Mouse (Mus musculus) cortical plate, adult 2 months (tissue): ENCODE data around the gene Rfxank. TPM values are rescaled to one million over a fixed set of nuclear protein-coding genes. Genes with fewer than 3 reads are reported as not detected.

ENCODE experiments used
- H3K27ac ChIP-seq: fragments of 200-500 bp; 2 replicates; pipeline ENCODE4 v1.5.1; 2012; ENCODE audit warnings: low read length, control low read depth, inconsistent platforms; ENCODE audit not compliant: insufficient read depth
- H3K4me1 ChIP-seq: fragments of 200-500 bp; 2 replicates; pipeline ENCODE4 v1.6.1; 2011; ENCODE audit warnings: low read length; ENCODE audit not compliant: control insufficient read depth, insufficient read depth
- H3K4me3 ChIP-seq: fragments of 200-500 bp; 2 replicates; pipeline ENCODE4 v1.5.1; 2011; ENCODE audit warnings: mild to moderate bottlenecking, low read length, control low read depth; ENCODE audit not compliant: insufficient read depth
- CTCF ChIP-seq: fragments of 200-500 bp; IDR thresholded peaks from 2 replicates; pipeline ENCODE4 v1.5.1; 2011; ENCODE audit warnings: mild to moderate bottlenecking, control low read depth, low read length; ENCODE audit not compliant: insufficient read depth; ENCODE audit errors: extremely low read depth
- POLR2A ChIP-seq: fragments of 200-500 bp; IDR thresholded peaks from 2 replicates; pipeline ENCODE4 v1.6.1; 2011; ENCODE audit warnings: mild to moderate bottlenecking, low read length, control low read depth; ENCODE audit not compliant: insufficient read depth; ENCODE audit errors: extremely low read depth
- polyA plus RNA-seq: library from polyadenylated mRNA; depleted of rRNA; stranded (reverse); fragments of >200 nt; gene quantifications from 2 replicates; pipeline ENCODE4 v1.2.3, GENCODE M21; 2012

Rfxank gene
- polyA plus RNA-seq, 1 experiment, result 18.5 TPM

DNA sequence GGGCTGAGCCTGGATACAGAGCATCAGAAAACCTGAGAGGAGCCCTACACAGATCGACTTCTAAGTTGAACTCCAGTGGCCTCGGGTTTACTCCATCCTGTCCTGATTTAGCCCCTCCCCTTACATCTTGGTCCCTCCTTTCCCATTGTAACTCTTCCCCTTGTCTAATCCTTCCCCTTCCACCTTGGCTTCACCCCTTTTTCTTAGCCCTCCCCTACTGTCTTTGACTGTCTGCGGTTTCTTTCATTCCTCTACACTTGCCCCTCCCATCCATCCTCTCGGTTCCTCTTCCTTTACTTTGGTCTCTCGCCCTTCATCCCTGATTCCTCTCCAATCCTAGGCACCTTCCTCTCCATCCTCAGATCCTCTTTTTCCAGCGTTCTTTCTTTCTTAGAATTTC lies 24.5 kb downstream of the Rfxank start:
- no peak for TF ChIP-seq POLR2A
- no peak for TF ChIP-seq CTCF
- Histone ChIP-seq H3K4me1 (peaks cover 19% of the 10 kb centered on the region), H3K4me3 (no peak overlapping the region), H3K27ac (no peak overlapping the region)

DNA sequence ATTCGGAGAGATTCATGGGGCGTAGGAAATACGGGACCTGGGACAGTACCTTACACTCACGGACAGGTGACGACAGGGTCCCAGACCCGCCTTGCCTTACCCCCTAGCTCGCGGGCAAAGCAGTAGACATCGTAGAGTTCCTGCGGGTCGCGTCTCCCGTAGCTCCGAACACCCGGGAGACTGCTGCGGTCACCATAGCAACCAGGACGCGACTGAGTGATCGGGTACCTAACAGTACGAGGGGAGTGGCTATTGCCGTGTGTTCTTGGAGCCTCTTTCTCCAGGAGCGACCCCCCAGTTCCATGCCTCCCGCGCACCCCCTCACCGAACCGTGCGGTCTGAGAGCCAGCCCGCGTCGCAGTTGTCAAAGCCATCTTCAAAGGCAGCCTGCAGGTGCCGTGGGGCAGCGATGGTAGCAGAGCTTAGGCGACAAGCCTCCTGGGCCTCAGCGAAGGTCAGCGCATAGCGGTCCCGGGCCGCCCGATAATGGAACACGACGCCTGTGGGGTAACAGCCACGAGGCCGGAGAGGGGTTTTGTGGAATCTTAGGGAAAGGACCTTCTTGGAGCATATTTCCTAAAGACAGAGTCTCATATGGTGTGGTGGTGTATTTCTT lies 26.4 kb downstream of the Rfxank start:
- H3K27ac ChIP-seq, result no peak overlapping the region; the same call in 1 of the 2 replicates
- H3K4me3 ChIP-seq, result no peak overlapping the region
- no peak for TF ChIP-seq CTCF
- no peak for TF ChIP-seq POLR2A
- peaks cover 21% of the 10 kb centered on the region for H3K4me1 ChIP-seq

DNA sequence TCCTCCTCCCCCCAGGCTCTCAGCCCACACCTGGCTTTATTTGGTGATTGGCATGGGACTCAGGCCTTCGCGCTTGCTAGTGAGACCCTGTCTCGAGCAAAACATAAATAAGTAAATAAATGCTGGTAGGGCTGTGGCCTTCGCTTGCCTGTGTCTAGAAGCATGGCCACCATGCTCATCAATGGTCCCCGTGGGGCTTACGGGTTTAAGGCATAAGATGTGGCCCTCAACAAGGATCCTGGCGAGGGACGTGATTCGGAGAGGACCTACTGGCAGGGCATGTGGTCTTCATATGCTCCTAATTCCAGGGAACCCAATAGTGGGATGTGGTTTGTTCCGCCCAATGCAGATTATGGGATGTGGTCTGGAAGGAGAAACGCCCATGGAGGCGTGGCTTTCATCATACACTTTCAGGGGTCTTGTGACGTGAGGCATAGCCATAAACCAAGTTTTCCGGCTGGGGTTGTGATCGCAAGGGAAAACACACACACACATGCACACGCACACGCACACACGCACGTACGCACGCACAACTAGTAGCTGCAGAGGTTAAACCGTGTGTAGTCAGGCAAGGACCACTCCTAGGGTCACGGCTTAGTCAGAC lies 27.7 kb downstream of the Rfxank start:
- Histone ChIP-seq H3K4me3 (no peak overlapping the region), H3K4me1 (peaks cover 12% of the 10 kb centered on the region), H3K27ac (no peak overlapping the region)
- no peak for TF ChIP-seq POLR2A
- no peak for TF ChIP-seq CTCF

DNA sequence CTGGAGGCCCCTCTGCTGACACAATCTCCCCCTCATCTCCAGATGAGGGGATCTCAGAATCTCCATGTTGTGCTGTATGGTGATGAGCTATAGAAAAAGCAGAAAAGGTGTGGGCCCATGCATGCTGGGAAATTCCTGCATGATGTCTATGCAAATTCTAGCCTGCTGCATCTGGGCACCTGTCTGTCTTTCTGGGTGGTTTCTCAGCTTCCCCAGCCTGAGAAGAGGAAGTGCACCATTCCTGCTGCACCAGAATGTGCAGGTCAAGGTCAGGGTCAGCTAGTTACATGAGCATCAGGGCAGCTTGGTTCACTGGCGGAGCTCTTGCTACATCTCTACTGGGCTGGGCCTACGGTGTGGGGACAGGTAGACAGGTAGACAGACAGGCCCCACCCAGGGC lies 28.5 kb downstream of the Rfxank start:
- no peak overlapping the region for H3K27ac ChIP-seq
- peaks cover 12% of the 10 kb centered on the region for H3K4me1 ChIP-seq
- TF ChIP-seq POLR2A, result no peak
- no peak for TF ChIP-seq CTCF
- H3K4me3 ChIP-seq, result no peak overlapping the region

DNA sequence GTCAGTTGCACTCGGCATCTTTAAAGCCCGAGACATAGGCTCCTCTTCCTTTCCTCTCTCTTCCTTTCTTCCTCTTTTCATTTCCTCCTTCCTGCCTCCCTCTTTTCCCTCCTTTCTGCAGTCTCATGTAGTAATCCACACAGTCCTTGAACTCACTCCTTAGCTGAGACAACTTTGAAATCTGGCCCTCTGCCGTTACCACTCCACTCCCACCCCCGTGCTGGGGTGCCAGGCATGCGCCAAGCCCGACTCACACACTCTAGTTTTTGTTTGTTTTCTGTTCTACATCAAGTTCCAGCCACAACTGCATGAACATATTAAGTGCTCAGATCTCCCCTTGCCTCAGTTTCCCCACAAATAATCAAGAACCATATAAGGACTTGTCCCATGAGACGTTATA lies 34.0 kb downstream of the Rfxank start:
- Histone ChIP-seq H3K27ac (no peak overlapping the region), H3K4me3 (no peak overlapping the region), H3K4me1 (peaks cover 5% of the 10 kb centered on the region)
- no peak for TF ChIP-seq CTCF
- TF ChIP-seq POLR2A, result no peak

DNA sequence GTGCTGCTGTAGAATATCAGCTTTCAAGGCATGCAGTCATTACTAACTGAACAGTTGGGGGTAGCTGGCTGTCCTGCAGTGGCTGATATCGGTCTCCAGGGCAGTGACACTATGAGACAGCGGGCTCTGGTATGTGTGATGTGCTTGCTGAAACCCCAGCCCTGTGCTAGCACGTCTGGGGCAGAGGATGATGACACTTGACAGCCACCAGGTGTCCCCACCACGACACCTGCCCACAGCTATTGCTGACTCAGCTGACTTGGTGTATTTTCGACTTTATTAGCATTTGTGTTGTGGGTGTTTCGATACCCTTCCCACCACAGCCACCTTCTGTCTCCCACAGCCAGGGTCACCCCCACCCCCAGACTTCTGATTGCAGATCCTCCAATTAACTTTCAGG lies 34.4 kb downstream of the Rfxank start:
- TF ChIP-seq CTCF (peak; percentile 51), POLR2A (no peak)
- Histone ChIP-seq H3K4me1 (peaks cover 4% of the 10 kb centered on the region), H3K27ac (no peak overlapping the region), H3K4me3 (no peak overlapping the region)

DNA sequence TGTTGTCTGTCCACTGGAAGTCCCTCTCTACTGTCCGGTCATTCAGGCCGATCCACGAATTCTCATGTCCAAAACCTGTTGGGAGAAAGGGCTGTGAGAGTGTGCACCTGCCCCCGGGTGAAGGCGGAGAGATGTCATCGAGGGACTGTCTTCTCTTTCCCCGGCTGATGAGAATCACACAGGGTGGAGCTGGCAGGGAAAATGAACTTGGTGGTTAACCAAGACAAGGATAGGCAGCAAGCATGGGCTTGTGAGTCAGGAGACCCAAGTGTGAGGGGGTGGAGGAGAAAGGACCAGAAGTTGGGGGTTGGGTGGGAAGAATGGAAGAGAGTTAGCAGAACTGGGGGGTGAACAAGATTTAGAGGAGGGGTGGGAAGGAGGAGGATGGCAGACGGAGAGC lies 38.7 kb downstream of the Rfxank start:
- Histone ChIP-seq H3K4me3 (no peak overlapping the region), H3K27ac (peak overlapping the region; percentile 61), H3K4me1 (peaks cover 4% of the 10 kb centered on the region)
- TF ChIP-seq POLR2A, result no peak
- no peak for TF ChIP-seq CTCF

DNA sequence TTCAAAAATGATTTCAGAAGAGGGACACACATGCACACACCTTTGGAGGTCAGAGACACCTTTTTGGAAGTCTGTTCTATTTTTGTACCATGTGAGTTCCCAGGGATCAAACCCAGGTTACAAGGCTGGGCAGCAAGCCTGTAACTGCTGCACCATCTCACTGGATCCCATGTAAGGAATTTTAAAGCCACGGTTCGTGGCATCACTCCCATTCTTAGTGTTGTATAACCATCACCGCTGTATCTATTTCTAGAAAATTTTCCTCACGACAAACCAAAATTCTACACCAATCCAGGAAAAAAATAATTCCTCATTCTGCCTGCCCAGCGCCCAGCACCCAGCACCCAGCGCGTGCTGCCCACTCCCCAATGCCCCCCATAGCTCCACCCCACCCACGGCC lies 39.7 kb downstream of the Rfxank start:
- Histone ChIP-seq H3K4me3 (no peak overlapping the region), H3K4me1 (peaks cover 4% of the 10 kb centered on the region), H3K27ac (peak overlapping the region; percentile 86)
- TF ChIP-seq POLR2A (no peak), CTCF (no peak)

DNA sequence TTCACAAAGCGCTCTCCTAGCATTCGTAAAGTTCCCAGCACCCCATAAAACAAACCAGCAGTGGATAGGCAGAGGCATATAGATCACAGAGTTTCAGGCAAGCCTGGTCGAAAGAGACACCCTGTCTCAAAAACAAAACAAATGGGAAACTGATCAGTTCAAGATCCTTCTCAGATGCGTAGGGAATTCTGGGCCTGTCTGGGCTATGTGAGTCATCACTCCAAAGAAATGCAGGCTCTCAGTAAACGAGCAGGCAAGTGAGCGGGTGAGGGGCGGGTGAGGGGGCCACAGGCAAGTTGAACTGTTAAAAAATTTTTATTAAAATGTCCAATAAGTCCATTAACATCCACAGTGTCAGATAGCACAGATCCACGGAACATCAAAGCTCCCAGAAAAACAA lies 46.2 kb downstream of the Rfxank start:
- no peak for TF ChIP-seq POLR2A
- no peak for TF ChIP-seq CTCF
- Histone ChIP-seq H3K27ac (0 out of 2 replicates have a peak overlapping the region, but pooled peaks have one; percentile 18), H3K4me3 (no peak overlapping the region), H3K4me1 (no peaks in the 10 kb centered on the region; the same call in 1 of the 2 replicates)

DNA sequence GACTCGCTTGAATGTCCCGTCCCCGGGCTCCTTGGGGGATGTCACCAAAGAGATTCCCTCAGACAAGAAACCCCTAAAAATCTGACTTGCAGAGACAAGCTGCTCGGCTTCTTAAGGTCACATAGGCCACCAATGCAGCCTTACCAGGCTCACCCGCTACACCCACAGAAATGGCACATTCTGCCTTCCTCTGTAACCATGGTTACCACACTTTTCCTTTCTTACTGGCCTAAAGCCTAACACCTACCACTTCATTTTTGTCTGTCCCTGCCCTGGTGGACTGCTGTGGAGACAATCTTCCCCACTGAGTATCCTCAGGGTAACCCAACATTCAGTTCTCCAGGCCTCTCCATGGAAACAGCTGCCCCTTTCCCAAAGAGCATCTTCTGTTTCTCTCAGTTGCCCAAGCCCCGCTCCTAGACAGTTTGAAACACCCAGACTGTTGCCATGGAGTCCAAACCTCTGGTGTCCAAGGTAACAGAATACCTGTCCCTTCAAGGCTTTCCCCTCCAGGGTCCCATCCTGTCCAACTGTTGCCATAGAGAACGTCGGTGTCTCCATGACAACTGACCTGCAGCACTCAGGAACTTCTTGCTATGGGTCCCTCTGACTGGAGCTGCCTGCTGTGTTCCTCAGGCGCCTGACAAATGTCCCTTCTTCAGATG lies 49.5 kb downstream of the Rfxank start:
- no peak overlapping the region for H3K4me3 ChIP-seq
- no peak overlapping the region for H3K27ac ChIP-seq
- H3K4me1 ChIP-seq, result no peaks in the 10 kb centered on the region; the same call in 1 of the 2 replicates
- TF ChIP-seq CTCF, result no peak
- no peak for TF ChIP-seq POLR2A
